Mouse (Mus musculus) brown adipose tissue, adult 24 weeks (tissue): Measurements from ENCODE around the gene Wdr31. TPM values are rescaled to one million over a fixed set of nuclear protein-coding genes. Genes with fewer than 3 reads are reported as not detected.

ENCODE experiments used
- H3K27ac ChIP-seq: fragments of 200-500 bp; replicated peaks from 2 replicates; pipeline ENCODE4 v1.5.1; 2012; ENCODE audit warnings: low read depth, mild to moderate bottlenecking, low read length
- H3K4me1 ChIP-seq: fragments of 200-500 bp; 2 replicates; pipeline ENCODE4 v1.6.1; 2012; ENCODE audit warnings: low read length, mixed read lengths; ENCODE audit not compliant: control insufficient read depth, insufficient read depth, insufficient read length
- H3K4me3 ChIP-seq: fragments of 200-500 bp; 2 replicates; pipeline ENCODE4 v1.5.1; 2012; ENCODE audit warnings: low read depth, mild to moderate bottlenecking, low read length, moderate library complexity; ENCODE audit not compliant: insufficient read depth
- polyA plus RNA-seq: library from polyadenylated mRNA; stranded (reverse); fragments of >200 nt; gene quantifications from 2 replicates; pipeline ENCODE4 v1.2.4, GENCODE M21; 2012; ENCODE audit not compliant: missing spikeins, insufficient read depth, insufficient read length

Gene Wdr31
- polyA plus RNA-seq, 1 experiment: not detected

- H3K27ac ChIP-seq: peak overlapping the region; percentile 82
- peaks cover 13% of the 10 kb centered on the region for H3K4me1 ChIP-seq
These were observed 62.7 kb downstream of the Wdr31 start for GRCm38 (mm10) chr4:62407730-62408582.

GRCm38 (mm10) chr4:62406133-62406532 lies 64.6 kb downstream of the Wdr31 start:
- H3K4me1 ChIP-seq: peaks cover 13% of the 10 kb centered on the region
- no peak overlapping the region for H3K27ac ChIP-seq
- H3K4me3 ChIP-seq: no peak overlapping the region

More at GRCm38 (mm10) chr4:62407730-62408582, 62.7 kb downstream of the Wdr31 start:
- H3K4me3 ChIP-seq: peak overlapping the region; percentile 84

- Histone ChIP-seq H3K4me1 (no peaks in the 10 kb centered on the region; the same call in 1 of the 2 replicates), H3K27ac (no peak overlapping the region), H3K4me3 (no peak overlapping the region)
These were observed 71.7 kb downstream of the Wdr31 start for GRCm38 (mm10) chr4:62398956-62399355.

Other genes starting within 250 kb of the Wdr31 start
- 0.92 and 1.2 TPM in 2 replicates for gene Zfp37, start 239.8 kb downstream of the Wdr31 start, polyA plus RNA-seq
- gene Slc31a2, start 208.3 kb downstream of the Wdr31 start, polyA plus RNA-seq: 7.9 and 11.2 TPM in 2 replicates
- 13.0 and 13.5 TPM in 2 replicates for gene Fkbp15, start 110.3 kb downstream of the Wdr31 start, polyA plus RNA-seq
- 18.6 and 21.6 TPM in 2 replicates for gene Slc31a1, start 110.2 kb downstream of the Wdr31 start, polyA plus RNA-seq
- gene Cdc26, start 62.3 kb downstream of the Wdr31 start, polyA plus RNA-seq: 52.5 and 76.2 TPM in 2 replicates
- gene Prpf4, start 62.1 kb downstream of the Wdr31 start, polyA plus RNA-seq: 5.1 and 5.4 TPM in 2 replicates
- not detected in 2 replicates for gene Rnf183, start 35.6 kb downstream of the Wdr31 start, polyA plus RNA-seq
- not detected in 2 replicates for gene Bspry, start 9.2 kb upstream of the Wdr31 start, polyA plus RNA-seq
- gene Hdhd3, start 32.6 kb upstream of the Wdr31 start, polyA plus RNA-seq: 9.1 and 14.9 TPM in 2 replicates
- gene Alad, start 49.0 kb upstream of the Wdr31 start, polyA plus RNA-seq: 73.2 and 87.7 TPM in 2 replicates
- 41.9 and 44.2 TPM in 2 replicates for gene Pole3, start 54.2 kb upstream of the Wdr31 start, polyA plus RNA-seq
- gene 4933430I17Rik, start 54.5 kb upstream of the Wdr31 start, polyA plus RNA-seq: not detected in 2 replicates
- gene Rgs3, start 89.0 kb upstream of the Wdr31 start, polyA plus RNA-seq: 49.5 and 102 TPM in 2 replicates